In genomic region chr2:5381712-5382710, GRCm38 (mm10) we compare ENCODE assay signal across 10 mouse cellular contexts.
DNase-seq lines count a peak whose midpoint lies in the region; ATAC-seq and TF ChIP-seq lines count a peak whose summit lies in the region.
"Had no signal": no experiment of that assay in that cellular context is flagged by ENCODE, and none has a peak within 500 bp of the region (broad histone marks: within the 10 kb centered on the region; RNA-seq: fewer than 3 reads in every experiment).

No protein-coding gene starts in this region.

- 68% methylated on average over 12 of the region's 12 CpGs for WGBS in intestine, postnatal 0 days

- H3K9ac ChIP-seq in intestine, postnatal 0 days (ENCODE audit: low read depth, low read length) = no peak overlapping the region
- H3K9ac ChIP-seq: lung, embryonic 15.5 days had no signal

- H3K4me3 ChIP-seq in myocyte = peak overlapping the region; percentile 10
- no peak overlapping the region for H3K4me3 ChIP-seq in intestine, postnatal 0 days (ENCODE audit: low read depth, low read length)
- H3K4me3 ChIP-seq: lung, embryonic 15.5 days had no signal

- no peaks in the 10 kb centered on the region for H3K9me3 ChIP-seq in intestine, postnatal 0 days (ENCODE audit: control insufficient read depth)
- H3K9me3 ChIP-seq: lung, embryonic 15.5 days had no signal

- TF ChIP-seq POLR2A in myocyte (IDR thresholded peaks at IDR 0.05; ENCODE audit: insufficient read length, low read depth) = no peak

- H3K27ac ChIP-seq in intestine, postnatal 0 days (ENCODE audit: low read depth, low read length) = no peak overlapping the region
- H3K27ac ChIP-seq: lung, embryonic 15.5 days had no signal

- H3K79me2 ChIP-seq in myocyte (ENCODE audit: control insufficient read depth, insufficient read depth) = no peaks in the 10 kb centered on the region

- H3K27me3 ChIP-seq in myocyte (ENCODE audit: control insufficient read depth, insufficient read depth, insufficient read length) = no peaks in the 10 kb centered on the region
- no peaks in the 10 kb centered on the region for H3K27me3 ChIP-seq in intestine, postnatal 0 days (replicated peaks; ENCODE audit: control insufficient read depth, insufficient read depth, low read length)
- H3K27me3 ChIP-seq: CH12.LX; lung, embryonic 15.5 days had no signal

- no peak for TF ChIP-seq CTCF in intestine, postnatal 0 days (IDR thresholded peaks at IDR 0.05; ENCODE audit: low read depth)

- H3ac ChIP-seq in myocyte (ENCODE audit: control insufficient read depth, insufficient read length) = no peak overlapping the region

- DNase-seq in heart, postnatal 10 days = peak; percentile 11 to 12
- DNase-seq in heart, postnatal 25 days (ENCODE audit: low spot score) = no peak
- peak; percentile 71 for DNase-seq in cerebellum, adult 9-10 months
- peak; percentile 28 for DNase-seq in kidney, adult 18-20 months
- no peak for DNase-seq in frontal cortex, adult 2 months (ENCODE audit: extremely low spot score in 1 of 2, low spot score in 1 of 2)
- no peak for DNase-seq in gastrocnemius, adult 18-20 months (ENCODE audit: low spot score)

- H3K36me3 ChIP-seq in myocyte (ENCODE audit: control insufficient read depth, insufficient read depth) = no peaks in the 10 kb centered on the region
- no peaks in the 10 kb centered on the region for H3K36me3 ChIP-seq in intestine, postnatal 0 days (ENCODE audit: control insufficient read depth, insufficient read depth)
- H3K36me3 ChIP-seq: lung, embryonic 15.5 days had no signal

- intact Hi-C loops in heart, postnatal 10 days (cut with DNase I) = no loop called here
- intact Hi-C loops in heart, postnatal 25 days (cut with DNase I) = no loop called here

- H3K4me2 ChIP-seq in myocyte (ENCODE audit: low read depth) = peak overlapping the region; percentile 57
- H3K4me2 ChIP-seq in intestine, postnatal 0 days (replicated peaks; ENCODE audit: low read depth) = no peak overlapping the region
- H3K4me2 ChIP-seq: lung, embryonic 15.5 days had no signal

- 0 out of 2 replicates have a peak, but pooled peaks cover under 1% of the 10 kb centered on the region for H3K4me1 ChIP-seq in intestine, postnatal 0 days (replicated peaks; ENCODE audit: control insufficient read depth, insufficient read depth, low read length)
- H3K4me1 ChIP-seq: lung, embryonic 15.5 days had no signal

- no peak for ATAC-seq in intestine, postnatal 0 days

TF ChIP-seq in myocyte, 11 proteins besides CTCF, POLR2A, EP300 and RAD21:
- TF ChIP-seq USF1 (IDR thresholded peaks at IDR 0.05; ENCODE audit: low read depth) (no peak), E2F4 (IDR thresholded peaks at IDR 0.05; ENCODE audit: insufficient read depth) (no peak), CEBPB (IDR thresholded peaks at IDR 0.05; ENCODE audit: insufficient read depth, poor library complexity, severe bottlenecking) (no peak), MYOD1 (IDR thresholded peaks at IDR 0.05; ENCODE audit: control insufficient read depth in 1 of 3, insufficient read length in 2 of 3, low read depth in 2 of 3) (no peak), SRF (IDR thresholded peaks at IDR 0.05; ENCODE audit: control insufficient read depth, insufficient read length, low read depth) (no peak), REST (IDR thresholded peaks at IDR 0.05; ENCODE audit: insufficient read depth, insufficient read length) (no peak), TCF3 (IDR thresholded peaks at IDR 0.05; ENCODE audit: insufficient read length, low read depth) (no peak), MYOG (IDR thresholded peaks at IDR 0.05; ENCODE audit: control insufficient read depth in 1 of 3, insufficient read depth in 1 of 3, insufficient read length in 2 of 3, low read depth in 2 of 3) (no peak), TCF12 (IDR thresholded peaks at IDR 0.05; ENCODE audit: insufficient read depth, poor library complexity, severe bottlenecking) (no peak), POLR2AphosphoS2 (IDR thresholded peaks at IDR 0.05; ENCODE audit: insufficient read length, low read depth) (no peak), MAX (IDR thresholded peaks at IDR 0.05; ENCODE audit: low read depth) (no peak)

Comparison
In these comparisons a context has a peak if more than half of its experiments do, and no peak if none do; other contexts are left out.
1. DNase-seq: peak in heart, postnatal 10 days (2 of 2), cerebellum, adult 9-10 months (single experiment) and kidney, adult 18-20 months (single experiment); none in heart, postnatal 25 days (single experiment), frontal cortex, adult 2 months (0 of 2) and gastrocnemius, adult 18-20 months (single experiment).